Mouse (Mus musculus) embryonic facial prominence, embryonic 15.5 days (tissue): ENCODE measurements at regions not wholly inside any gene's neighbourhood (a gene's known extent, or its start where the extent isn't known, plus 50 kb on each side); places are given as distances from the start of the nearest gene placed in this dataset.
A peak's percentile ranks its signal among the peaks of the same experiment; 100 is the strongest.

Source experiments
- ATAC-seq: fragments of 200-750 bp; cut with Nextera tagmentation; 2 replicates; pipeline ENCODE4 v1.8.0; 2017; ENCODE audit warnings: low read depth, moderate TSS enrichment; ENCODE audit not compliant: insufficient number of reproducible peaks, low FRiP score, low TSS enrichment
- H3K27ac ChIP-seq: fragments of 300-500 bp; sonication (generic); replicated peaks from 2 replicates; pipeline ENCODE4 v1.5.1; 2015; ENCODE audit warnings: mild to moderate bottlenecking, inconsistent platforms
- H3K27me3 ChIP-seq: fragments of 300-500 bp; sonication (generic); 2 replicates; pipeline ENCODE4 v1.6.1; 2015; ENCODE audit warnings: inconsistent platforms
- H3K36me3 ChIP-seq: fragments of 300-500 bp; sonication (generic); 2 replicates; pipeline ENCODE4 v1.6.1; 2015; ENCODE audit warnings: mild to moderate bottlenecking, inconsistent platforms
- H3K4me1 ChIP-seq: fragments of 300-500 bp; sonication (generic); 2 replicates; pipeline ENCODE4 v1.6.1; 2015; ENCODE audit warnings: inconsistent platforms
- H3K4me2 ChIP-seq: fragments of 300-500 bp; sonication (generic); replicated peaks from 2 replicates; pipeline ENCODE4 v1.6.1; 2015; ENCODE audit warnings: mild to moderate bottlenecking, inconsistent platforms
- H3K4me3 ChIP-seq: fragments of 300-500 bp; sonication (generic); replicated peaks from 2 replicates; pipeline ENCODE4 v1.5.1; 2015; ENCODE audit warnings: mild to moderate bottlenecking, inconsistent platforms
- H3K9ac ChIP-seq: fragments of 300-500 bp; sonication (generic); 2 replicates; pipeline ENCODE4 v1.6.1; 2015; ENCODE audit warnings: inconsistent platforms
- H3K9me3 ChIP-seq: fragments of 300-500 bp; sonication (generic); replicated peaks from 2 replicates; pipeline ENCODE4 v1.6.1; 2016; ENCODE audit warnings: inconsistent platforms
- WGBS: fragments of 180-500 bp; shearing (Covaris S2); methylation state at CpG from one replicate; pipeline ENCODE4 v1.1.7; 2015; 5-methylcytosine and 5-hydroxymethylcytosine counted together

DNA sequence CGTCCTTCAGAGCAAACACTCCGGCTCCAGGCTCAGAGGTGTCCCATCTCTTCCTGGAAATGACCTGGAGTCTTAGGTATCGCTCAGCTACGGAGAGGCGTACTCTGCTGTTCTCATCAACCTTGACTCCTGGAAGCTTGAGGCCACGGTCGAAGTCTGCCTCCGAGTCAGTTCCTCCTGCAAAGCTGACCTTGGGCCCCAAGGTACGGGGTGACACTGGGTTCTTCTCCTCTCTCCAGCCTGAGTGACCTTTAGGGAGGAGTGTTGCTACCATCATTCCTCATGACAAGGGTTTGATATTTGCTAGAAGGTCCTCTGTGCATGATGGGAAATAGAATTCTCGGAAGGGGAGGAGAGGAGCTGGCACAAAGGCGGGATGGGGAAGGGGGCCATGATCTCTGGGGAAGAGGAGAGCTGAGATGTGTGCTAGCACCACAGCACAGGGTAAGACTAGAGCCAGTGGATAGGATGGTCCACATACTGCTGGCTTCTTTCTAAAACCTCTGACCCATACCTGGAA lies 469.0 kb downstream of the Rps24 start:
- H3K27ac ChIP-seq: no peak overlapping the region
- no peak overlapping the region for H3K4me3 ChIP-seq
- H3K9me3 ChIP-seq: no peaks in the 10 kb centered on the region
- peaks cover 13% of the 10 kb centered on the region for H3K4me1 ChIP-seq
- no peak for ATAC-seq
- 84% methylated on average over 11 of the region's 11 CpGs for WGBS
- no peak overlapping the region for H3K9ac ChIP-seq
- no peaks in the 10 kb centered on the region for H3K36me3 ChIP-seq
- no peaks in the 10 kb centered on the region for H3K27me3 ChIP-seq
- no peak overlapping the region for H3K4me2 ChIP-seq

DNA sequence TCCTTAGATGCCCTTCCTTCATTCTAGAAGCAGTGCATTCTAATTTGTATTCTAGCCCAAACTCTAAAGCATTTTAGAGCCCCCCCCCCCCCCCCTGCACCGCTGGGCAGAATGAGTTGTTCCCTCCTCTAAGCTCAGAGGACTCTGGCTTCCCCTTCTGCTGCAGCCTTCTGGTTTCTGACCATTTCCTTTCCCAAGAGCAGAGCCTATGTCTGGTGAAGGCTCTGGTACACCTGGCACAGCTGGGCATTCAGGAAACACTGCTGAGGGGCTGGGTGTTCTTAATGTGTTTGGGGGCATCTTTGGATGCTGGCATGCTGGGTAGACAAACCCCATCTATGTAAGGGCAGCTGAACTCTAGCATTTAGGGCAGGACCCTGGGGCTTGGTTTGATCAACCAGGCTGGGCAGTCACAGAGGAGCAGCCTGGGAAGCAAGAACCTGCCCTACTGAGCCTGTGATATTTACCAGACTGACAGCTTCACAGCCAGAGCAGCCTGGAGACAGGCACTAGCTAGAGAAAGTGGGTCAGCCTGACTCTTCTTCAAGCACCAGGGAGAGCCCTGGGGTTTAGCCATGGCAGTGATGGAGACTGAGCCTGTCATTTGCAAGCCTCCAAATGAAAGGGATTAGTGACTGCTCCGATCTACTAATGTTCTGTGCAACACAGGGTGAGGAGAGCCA lies 469.7 kb downstream of the Rps24 start:
- H3K9me3 ChIP-seq: no peaks in the 10 kb centered on the region
- H3K9ac ChIP-seq: no peak overlapping the region
- H3K4me2 ChIP-seq: no peak overlapping the region
- ATAC-seq: no peak
- no peak overlapping the region for H3K27ac ChIP-seq
- 41% methylated on average over 2 of the region's 2 CpGs for WGBS
- H3K36me3 ChIP-seq: no peaks in the 10 kb centered on the region
- no peaks in the 10 kb centered on the region for H3K27me3 ChIP-seq
- no peak overlapping the region for H3K4me3 ChIP-seq
- peaks cover 20% of the 10 kb centered on the region for H3K4me1 ChIP-seq

DNA sequence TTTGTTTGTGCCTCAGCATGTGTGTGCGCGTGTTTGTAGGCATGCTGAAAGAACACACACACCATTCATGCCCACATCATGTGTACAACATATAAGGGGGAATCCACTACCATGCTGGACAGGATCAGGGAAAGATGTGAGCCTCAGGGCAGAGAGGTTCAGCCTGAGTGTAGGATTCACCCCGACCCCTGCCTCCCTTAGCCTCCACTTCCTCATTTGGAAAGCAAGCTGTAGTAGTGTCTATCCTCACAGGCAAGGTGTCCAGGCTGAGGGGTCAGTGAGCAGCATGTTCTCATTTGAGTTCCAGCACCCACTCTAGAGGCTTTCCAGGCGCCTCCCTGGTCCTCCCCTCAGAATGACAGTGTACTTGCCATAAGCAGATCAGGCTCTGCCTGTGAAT lies 470.5 kb downstream of the Rps24 start:
- Histone ChIP-seq H3K9me3 (no peaks in the 10 kb centered on the region), H3K27me3 (no peaks in the 10 kb centered on the region), H3K9ac (no peak overlapping the region), H3K36me3 (no peaks in the 10 kb centered on the region), H3K4me2 (no peak overlapping the region), H3K4me3 (no peak overlapping the region), H3K4me1 (peaks cover 22% of the 10 kb centered on the region), H3K27ac (no peak overlapping the region)
- WGBS: 79% methylated on average over 4 of the region's 4 CpGs
- ATAC-seq: no peak

- H3K27ac ChIP-seq: no peak overlapping the region
- H3K4me2 ChIP-seq: no peak overlapping the region
- no peaks in the 10 kb centered on the region for H3K9me3 ChIP-seq
- no peak overlapping the region for H3K4me3 ChIP-seq
- no peak overlapping the region for H3K9ac ChIP-seq
- ATAC-seq: no peak
- 82% methylated on average over 4 of the region's 4 CpGs for WGBS
- H3K4me1 ChIP-seq: peaks cover 22% of the 10 kb centered on the region
- no peaks in the 10 kb centered on the region for H3K36me3 ChIP-seq
- no peaks in the 10 kb centered on the region for H3K27me3 ChIP-seq
Observed at GRCm38 (mm10) chr14:24958821-24959220, 471.9 kb downstream of the Rps24 start.

GRCm38 (mm10) chr14:24959401-24959800 lies 472.5 kb downstream of the Rps24 start:
- no peak for ATAC-seq
- Histone ChIP-seq H3K4me3 (no peak overlapping the region), H3K4me1 (peaks cover 22% of the 10 kb centered on the region), H3K36me3 (no peaks in the 10 kb centered on the region), H3K4me2 (no peak overlapping the region), H3K27ac (no peak overlapping the region), H3K9me3 (no peaks in the 10 kb centered on the region), H3K9ac (no peak overlapping the region), H3K27me3 (no peaks in the 10 kb centered on the region)
- 64% methylated on average over 1 of the region's 1 CpGs for WGBS

DNA sequence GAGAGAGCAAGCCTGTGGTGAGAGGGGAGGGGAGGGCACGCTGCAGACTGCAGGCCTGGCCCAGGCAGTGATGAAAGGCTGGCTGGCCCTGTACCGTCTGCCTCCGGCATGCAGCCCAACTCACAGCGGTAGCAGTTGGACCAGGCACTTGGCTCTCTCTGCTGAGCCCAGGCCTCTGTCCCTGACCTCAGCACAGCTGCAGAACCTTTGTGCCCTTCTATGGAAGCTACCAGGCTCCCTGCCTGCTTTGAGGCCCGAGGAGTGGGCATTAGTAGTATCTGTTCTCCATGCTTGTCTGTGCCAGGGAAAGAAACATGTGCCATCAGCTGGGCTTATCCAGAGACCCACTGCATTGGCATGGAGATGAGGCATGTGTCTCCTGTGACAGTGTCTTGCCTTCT lies 473.2 kb downstream of the Rps24 start:
- peak; percentile 25; the same call in 1 of the 2 replicates for ATAC-seq
- no peak overlapping the region for H3K4me3 ChIP-seq
- no peaks in the 10 kb centered on the region for H3K36me3 ChIP-seq
- no peak overlapping the region for H3K4me2 ChIP-seq
- H3K9ac ChIP-seq: no peak overlapping the region
- H3K4me1 ChIP-seq: peaks cover 22% of the 10 kb centered on the region
- H3K9me3 ChIP-seq: no peaks in the 10 kb centered on the region
- no peak overlapping the region; the same call in 1 of the 2 replicates for H3K27ac ChIP-seq
- 38% methylated on average over 5 of the region's 5 CpGs for WGBS
- no peaks in the 10 kb centered on the region for H3K27me3 ChIP-seq

GRCm38 (mm10) chr14:24960875-24961274 lies 473.9 kb downstream of the Rps24 start:
- Histone ChIP-seq H3K4me1 (peaks cover 22% of the 10 kb centered on the region), H3K9ac (no peak overlapping the region), H3K9me3 (no peaks in the 10 kb centered on the region), H3K4me3 (no peak overlapping the region), H3K36me3 (no peaks in the 10 kb centered on the region), H3K27ac (no peak overlapping the region), H3K4me2 (no peak overlapping the region), H3K27me3 (no peaks in the 10 kb centered on the region)
- WGBS: 47% methylated on average over 3 of the region's 3 CpGs
- no peak for ATAC-seq

GRCm38 (mm10) chr14:24961721-24962120 lies 474.8 kb downstream of the Rps24 start:
- Histone ChIP-seq H3K9ac (no peak overlapping the region), H3K27ac (no peak overlapping the region), H3K36me3 (no peaks in the 10 kb centered on the region), H3K9me3 (no peaks in the 10 kb centered on the region), H3K4me3 (no peak overlapping the region), H3K4me2 (no peak overlapping the region), H3K27me3 (no peaks in the 10 kb centered on the region), H3K4me1 (peaks cover 22% of the 10 kb centered on the region)
- no peak; the same call in 1 of the 2 replicates for ATAC-seq
- 75% methylated on average over 3 of the region's 3 CpGs for WGBS

- no peak overlapping the region for H3K4me2 ChIP-seq
- no peaks in the 10 kb centered on the region for H3K27me3 ChIP-seq
- no peaks in the 10 kb centered on the region for H3K4me1 ChIP-seq
- 61% methylated on average over 2 of the region's 2 CpGs for WGBS
- H3K36me3 ChIP-seq: no peaks in the 10 kb centered on the region
- H3K9me3 ChIP-seq: no peaks in the 10 kb centered on the region
- no peak overlapping the region for H3K27ac ChIP-seq
- no peak for ATAC-seq
- no peak overlapping the region for H3K4me3 ChIP-seq
- H3K9ac ChIP-seq: no peak overlapping the region
Observed at GRCm38 (mm10) chr14:24969584-24969983, 482.7 kb downstream of the Rps24 start.

- H3K27me3 ChIP-seq: no peaks in the 10 kb centered on the region
- ATAC-seq: no peak
- no peaks in the 10 kb centered on the region for H3K36me3 ChIP-seq
- H3K4me1 ChIP-seq: no peaks in the 10 kb centered on the region
- no peak overlapping the region for H3K9ac ChIP-seq
- 94% methylated on average over 7 of the region's 7 CpGs for WGBS
- no peak overlapping the region for H3K4me3 ChIP-seq
- H3K27ac ChIP-seq: no peak overlapping the region
- no peaks in the 10 kb centered on the region for H3K9me3 ChIP-seq
- no peak overlapping the region for H3K4me2 ChIP-seq
Observed at GRCm38 (mm10) chr14:24972357-24972756, 485.4 kb downstream of the Rps24 start.

GRCm38 (mm10) chr14:24973039-24973438 lies 485.9 kb upstream of the Zmiz1 start:
- Histone ChIP-seq H3K36me3 (no peaks in the 10 kb centered on the region), H3K9ac (no peak overlapping the region), H3K4me3 (no peak overlapping the region), H3K9me3 (no peaks in the 10 kb centered on the region), H3K27me3 (no peaks in the 10 kb centered on the region), H3K4me1 (no peaks in the 10 kb centered on the region), H3K27ac (no peak overlapping the region), H3K4me2 (no peak overlapping the region)
- no peak for ATAC-seq
- WGBS: 69% methylated on average over 4 of the region's 4 CpGs

DNA sequence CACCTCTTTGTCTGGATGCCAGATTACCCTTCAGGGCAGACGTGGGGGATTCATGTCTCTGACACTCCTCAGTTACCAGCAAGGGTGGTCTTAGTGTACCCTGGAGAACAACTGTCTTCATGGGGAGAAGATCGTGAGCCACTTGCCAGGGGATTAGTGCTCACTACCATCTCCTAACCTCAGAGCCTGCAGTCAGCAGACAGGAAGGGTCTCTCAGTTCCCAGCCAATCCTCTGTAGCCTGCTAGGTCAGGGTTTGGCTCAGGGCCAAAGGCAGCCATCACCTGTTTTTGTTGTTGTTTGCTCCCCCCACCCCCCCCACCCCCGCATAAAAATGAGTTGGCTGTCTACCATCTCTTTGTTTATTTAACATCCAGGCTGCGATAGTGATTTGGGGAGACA lies 485.4 kb upstream of the Zmiz1 start:
- H3K9ac ChIP-seq: no peak overlapping the region
- 52% methylated on average over 4 of the region's 4 CpGs for WGBS
- no peaks in the 10 kb centered on the region for H3K9me3 ChIP-seq
- no peaks in the 10 kb centered on the region for H3K36me3 ChIP-seq
- H3K4me1 ChIP-seq: no peaks in the 10 kb centered on the region
- ATAC-seq: no peak
- H3K4me3 ChIP-seq: no peak overlapping the region
- no peaks in the 10 kb centered on the region for H3K27me3 ChIP-seq
- no peak overlapping the region for H3K27ac ChIP-seq
- no peak overlapping the region for H3K4me2 ChIP-seq
